Mouse (Mus musculus) neural tube, postnatal 0 days (tissue): Measurements from ENCODE around the gene Vps33b. TPM values are rescaled to one million over a fixed set of nuclear protein-coding genes. Genes with fewer than 3 reads are reported as not detected.

ENCODE experiments used
- polyA plus RNA-seq: library from polyadenylated mRNA; unstranded; fragments of >200 nt; fragmentation: Nextera tagmentation; extraction: Ambion mirVana; gene quantifications from 2 replicates; pipeline ENCODE4 v1.2.1, GENCODE M21; 2015

Gene Vps33b
- polyA plus RNA-seq, result 13.5 and 17.8 TPM in 2 replicates

DNA sequence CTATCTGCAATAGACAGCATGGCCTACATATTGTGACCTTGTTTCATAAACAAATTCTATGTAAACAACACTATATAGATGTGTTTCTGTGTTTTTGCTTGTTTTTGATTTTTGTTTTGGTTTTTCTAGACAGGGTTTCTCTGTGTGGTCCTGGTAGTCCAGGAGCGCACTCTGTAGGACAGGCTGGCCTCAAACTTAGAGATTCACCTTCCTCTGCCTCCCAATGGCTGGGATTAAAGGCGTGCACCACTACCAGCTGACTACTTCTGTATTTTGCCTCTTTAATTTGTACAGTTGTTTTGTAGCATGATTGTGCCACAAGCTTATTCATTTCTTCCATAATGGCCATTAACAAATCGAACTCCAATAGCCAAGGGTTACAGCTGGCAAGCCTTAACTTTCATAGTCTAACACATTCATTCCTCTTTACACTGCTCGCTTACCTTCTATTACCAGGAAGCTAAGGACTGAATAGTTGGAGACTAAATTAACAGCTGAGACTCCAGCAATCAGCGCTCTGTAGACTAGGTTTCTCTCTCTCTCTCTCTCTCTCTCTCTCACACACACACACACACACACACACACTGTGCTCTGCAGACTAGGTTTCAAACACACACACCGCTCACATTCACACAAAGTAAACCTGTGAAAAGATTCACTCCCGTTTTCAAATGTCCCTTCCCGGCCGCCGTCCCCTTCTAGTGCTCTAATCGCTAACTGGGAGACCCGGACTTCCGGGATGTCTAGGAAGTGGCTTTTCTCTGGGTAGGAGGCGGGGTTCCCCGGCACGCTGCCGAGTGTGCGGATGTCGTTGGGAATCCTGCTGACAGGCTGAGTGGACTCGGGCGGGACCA, at the start of gene Vps33b:
Gene Vps33b, plus strand, starts transcription at position 753 of the 854 bp plus-strand sequence.

DNA sequence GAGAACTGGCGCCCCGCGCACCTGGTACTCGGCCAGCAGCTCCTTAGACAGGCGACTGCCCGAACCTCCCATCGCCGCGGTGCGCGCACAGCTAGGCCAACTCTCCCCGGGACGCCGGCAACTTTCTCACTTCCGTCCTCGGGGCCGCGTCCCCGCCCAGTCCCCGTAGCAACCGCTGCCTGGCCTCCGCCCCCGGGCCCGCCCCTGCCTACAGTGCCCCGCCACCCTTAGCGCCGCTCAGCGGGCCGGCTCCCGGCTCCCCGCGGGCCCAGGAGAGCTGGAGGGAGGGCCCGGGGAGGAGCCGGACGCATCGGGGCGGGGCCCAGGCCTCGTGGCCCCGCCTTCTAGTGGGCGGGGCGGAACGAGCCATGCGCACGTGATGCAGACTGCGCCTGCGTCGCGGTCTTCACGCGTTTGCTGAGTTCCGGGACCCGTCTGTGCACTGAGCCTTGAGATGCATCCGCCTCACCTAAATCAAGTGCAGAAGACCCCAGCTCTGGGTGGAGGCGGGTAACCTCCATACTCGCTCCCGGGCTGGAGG, 36.9 kb upstream of the Vps33b start, which contains the start of the genes Cib1 and Gdpgp1:
Gene Cib1, minus strand, starts transcription at position 325 of the 541 bp plus-strand sequence.
Gene Gdpgp1, plus strand, starts transcription at position 377 of the 541 bp plus-strand sequence.

DNA sequence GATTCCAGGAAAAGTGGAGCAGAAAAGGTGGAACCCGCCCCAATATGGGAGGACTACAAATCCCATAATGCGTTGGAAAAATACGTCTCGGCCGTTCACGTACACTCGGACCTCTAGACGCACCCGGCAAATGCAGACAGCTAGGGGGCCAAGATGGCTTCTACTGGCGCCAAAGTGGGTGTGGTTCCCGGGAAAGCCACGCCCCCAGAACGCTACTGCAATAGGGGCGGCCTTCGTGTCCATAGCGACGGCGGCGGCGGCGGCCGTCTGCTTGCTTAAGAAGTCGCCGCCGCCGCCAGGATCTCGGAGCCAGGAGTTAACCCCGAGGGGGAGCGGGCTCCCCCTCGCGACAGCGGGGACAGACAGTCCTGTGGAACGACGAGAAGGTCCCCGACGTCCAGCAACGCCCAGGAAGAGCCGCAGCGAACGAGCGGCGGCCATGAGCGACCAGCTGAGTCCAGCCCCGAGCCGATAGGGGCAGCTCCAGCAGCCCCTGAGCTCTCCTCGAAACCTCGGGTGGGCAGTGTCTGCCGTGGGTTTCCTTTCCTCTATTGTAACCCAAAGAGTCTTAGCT, 23.2 kb upstream of the Vps33b start, which contains the start of gene Ttll13:
Gene Ttll13, plus strand, starts transcription at position 229 of the 574 bp plus-strand sequence.

DNA sequence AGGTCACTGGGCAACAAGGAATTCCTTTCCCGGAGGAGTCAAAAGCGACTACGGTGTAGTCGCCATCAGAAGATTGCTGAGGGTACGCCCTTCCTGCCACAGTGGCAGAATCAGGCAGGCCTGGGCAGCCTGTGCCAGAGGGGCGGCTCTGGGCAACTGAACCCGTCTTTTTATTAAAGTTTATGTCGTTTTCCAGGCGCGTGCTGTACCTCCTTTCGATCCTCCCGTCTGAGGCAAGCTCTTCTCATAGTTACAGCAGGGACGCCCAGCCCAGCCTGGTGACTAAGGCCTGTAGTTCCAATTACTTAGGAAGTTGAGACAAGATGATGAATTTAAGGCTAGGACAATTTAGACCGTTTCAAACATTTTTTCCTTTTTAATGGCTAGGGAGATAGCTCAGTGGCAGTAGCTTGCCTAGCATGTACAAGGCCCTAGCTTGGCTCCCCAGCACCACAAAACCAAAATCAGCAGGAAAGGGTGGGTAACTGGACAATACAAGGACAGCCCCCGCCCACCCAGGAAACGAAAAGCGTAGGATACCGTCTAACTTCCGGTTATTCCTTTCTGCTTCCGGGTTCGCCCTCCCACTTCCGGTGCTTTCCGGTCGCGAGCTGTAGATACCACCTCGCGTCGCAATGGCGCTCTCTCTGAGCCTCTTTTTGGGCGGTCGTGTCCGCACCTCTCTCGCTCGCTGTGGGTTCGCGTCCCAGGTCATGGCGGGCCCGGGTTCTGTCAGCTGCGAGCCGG, 8.7 kb upstream of the Vps33b start, which contains the start of gene Ngrn:
Gene Ngrn, plus strand, starts transcription at position 591 of the 747 bp plus-strand sequence.

DNA sequence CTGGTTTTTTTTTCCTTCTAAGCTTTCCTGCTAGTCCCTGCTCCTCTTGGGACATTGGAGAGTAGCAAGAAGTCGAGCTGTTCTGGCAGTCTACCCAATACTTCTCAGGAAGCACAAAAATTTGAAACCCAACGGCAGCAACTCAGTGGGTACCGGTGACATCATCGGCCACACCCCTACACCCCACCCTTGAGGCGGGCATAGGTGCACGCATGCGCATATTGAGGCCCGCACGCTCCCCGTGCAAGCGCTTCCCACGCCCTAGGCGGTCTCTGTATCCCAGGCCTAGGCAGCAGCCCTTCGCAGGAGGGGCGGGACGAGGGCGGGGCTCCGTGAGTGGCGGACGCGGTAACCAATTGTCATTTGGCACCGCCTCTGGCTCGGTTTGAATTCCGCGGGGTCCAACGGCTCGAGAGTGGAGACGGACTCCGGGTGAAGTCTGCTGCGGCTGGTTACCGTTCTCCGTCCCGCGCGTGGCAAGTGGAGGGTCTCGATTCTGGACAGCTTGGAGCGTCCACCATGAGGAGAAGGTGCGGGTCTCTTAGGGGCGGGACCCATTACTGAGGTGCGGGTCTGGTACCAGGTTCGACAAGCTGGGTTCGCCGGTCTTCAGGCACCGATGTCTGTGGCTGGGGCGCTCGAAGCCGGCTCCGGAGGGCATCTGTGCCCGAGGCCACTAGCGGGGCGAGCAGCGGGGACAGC, 24.8 kb downstream of the Vps33b start, which contains the start of gene Prc1:
Gene Prc1, plus strand, starts transcription at position 389 of the 702 bp plus-strand sequence.

DNA sequence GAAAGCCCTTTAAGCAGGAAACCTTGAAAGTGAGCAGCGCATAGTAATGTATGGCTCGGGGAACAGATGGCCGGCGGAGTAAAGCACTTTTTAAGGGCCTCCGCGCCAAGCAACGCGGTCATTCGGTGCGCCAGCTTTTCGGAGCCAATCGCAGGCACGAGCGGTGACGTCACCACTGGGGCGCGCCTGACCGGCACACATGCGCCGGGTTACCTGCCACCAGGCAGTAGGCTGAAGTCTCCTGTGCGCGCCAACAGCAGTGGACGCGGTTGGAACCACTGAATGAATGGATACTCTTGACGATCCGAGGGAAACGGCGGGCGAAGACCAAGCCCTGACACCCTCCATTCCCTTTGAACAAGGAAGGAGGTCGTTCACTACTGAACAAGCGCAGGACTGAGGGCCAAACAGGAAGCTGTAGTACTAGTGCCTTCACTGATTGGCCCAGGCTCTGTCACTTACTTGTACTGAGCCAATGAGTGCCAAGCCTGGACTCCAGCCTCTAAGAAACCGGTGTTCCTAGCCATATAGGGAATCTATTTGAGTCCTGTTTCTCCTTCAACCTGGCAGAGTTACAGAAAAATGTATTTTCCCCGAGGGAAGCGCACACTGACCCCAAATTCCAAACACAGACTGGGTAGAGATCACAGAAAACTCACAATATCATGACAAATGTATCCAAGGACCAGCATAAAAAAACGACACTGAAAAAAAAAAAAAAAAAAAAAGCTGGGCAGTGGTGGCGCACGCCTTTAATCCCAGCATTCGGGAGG, 54.8 kb downstream of the Vps33b start, which contains the start of gene Rccd1:
Gene Rccd1, minus strand, starts transcription at position 412 of the 773 bp plus-strand sequence.

DNA sequence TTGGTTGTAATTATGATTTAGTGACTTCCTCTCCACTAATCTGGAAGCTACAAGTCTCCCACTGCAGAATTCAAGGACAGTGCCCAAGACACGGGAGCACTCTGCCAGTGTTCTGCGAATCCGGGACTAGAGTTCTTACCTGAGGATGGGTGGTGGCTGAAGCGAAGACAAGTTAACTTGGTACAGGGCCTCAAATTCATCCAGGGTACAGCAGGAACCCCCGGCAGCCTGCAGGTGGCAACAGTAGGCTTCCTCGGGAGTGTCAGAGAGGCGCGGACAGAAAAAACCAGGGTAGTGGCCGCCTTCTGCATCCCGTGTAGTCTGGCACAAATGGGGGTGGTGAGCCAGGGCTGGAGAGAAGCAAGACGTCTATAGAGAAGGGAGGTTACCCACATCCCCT, 71.3 kb downstream of the Vps33b start, which contains the start of gene Unc45a:
Gene Unc45a, minus strand, starts transcription at position 213 of the 400 bp plus-strand sequence.

Other genes with a start within 250 kb of the Vps33b start
- 9.2 and 9.5 TPM in 2 replicates for gene Zfp710, start 244.8 kb upstream of the Vps33b start, polyA plus RNA-seq
- gene Idh2, start 154.3 kb upstream of the Vps33b start, polyA plus RNA-seq, result 138 and 150 TPM in 2 replicates
- 27.4 and 30.5 TPM in 2 replicates for gene Sema4b, start 82.8 kb upstream of the Vps33b start, polyA plus RNA-seq
- 52.4 and 60.6 TPM in 2 replicates for gene Cib1, start 36.8 kb upstream of the Vps33b start, polyA plus RNA-seq
- gene Gdpgp1, start 36.8 kb upstream of the Vps33b start, polyA plus RNA-seq, result 3.7 and 3.8 TPM in 2 replicates
- gene Ttll13, start 23.3 kb upstream of the Vps33b start, polyA plus RNA-seq, result 3.4 and 4.0 TPM in 2 replicates
- gene Ngrn, start 8.4 kb upstream of the Vps33b start, polyA plus RNA-seq, result 68.1 and 72.3 TPM in 2 replicates
- 21.9 and 23.5 TPM in 2 replicates for gene Prc1, start 24.8 kb downstream of the Vps33b start, polyA plus RNA-seq
- 8.0 and 12.1 TPM in 2 replicates for gene Rccd1, start 54.8 kb downstream of the Vps33b start, polyA plus RNA-seq
- 41.4 and 45.2 TPM in 2 replicates for gene Unc45a, start 71.4 kb downstream of the Vps33b start, polyA plus RNA-seq
- 18.0 and 18.5 TPM in 2 replicates for gene Hddc3, start 73.5 kb downstream of the Vps33b start, polyA plus RNA-seq
- 17.2 and 21.7 TPM in 2 replicates for gene Man2a2, start 101.7 kb downstream of the Vps33b start, polyA plus RNA-seq
- 2.5 and 5.3 TPM in 2 replicates for gene Fes, start 118.3 kb downstream of the Vps33b start, polyA plus RNA-seq
- gene Furin, start 135.8 kb downstream of the Vps33b start, polyA plus RNA-seq, result 6.8 and 7.7 TPM in 2 replicates